Mouse (Mus musculus) ES-Bruce4 (cell line): ENCODE results near the gene Dtnb. TPM values are rescaled to one million over a fixed set of nuclear protein-coding genes. Genes with fewer than 3 reads are reported as not detected.

Source experiments
- H3K27ac ChIP-seq: 2 replicates; pipeline ENCODE4 v1.5.1; 2012; ENCODE audit warnings: low read length, inconsistent platforms; ENCODE audit not compliant: insufficient read depth
- H3K27me3 ChIP-seq: 2 replicates; pipeline ENCODE4 v1.6.1; 2012; ENCODE audit warnings: mild to moderate bottlenecking, low read length, inconsistent platforms; ENCODE audit not compliant: control insufficient read depth, poor library complexity, insufficient read depth, severe bottlenecking
- H3K36me3 ChIP-seq: 2 replicates; pipeline ENCODE4 v1.6.1; 2012; ENCODE audit warnings: inconsistent platforms, mild to moderate bottlenecking, low read length, moderate library complexity; ENCODE audit not compliant: control insufficient read depth, poor library complexity, insufficient read depth, severe bottlenecking
- H3K4me1 ChIP-seq: one replicate; pipeline ENCODE4 v1.8.1; 2011; ENCODE audit warnings: low read length; ENCODE audit not compliant: control insufficient read depth, insufficient read depth
- H3K4me3 ChIP-seq: 2 replicates; pipeline ENCODE4 v1.5.1; 2011; ENCODE audit warnings: low read depth, mild to moderate bottlenecking, low read length
- H3K9ac ChIP-seq: 2 replicates; pipeline ENCODE4 v1.6.1; 2012; ENCODE audit warnings: low read depth, mild to moderate bottlenecking, inconsistent platforms; ENCODE audit not compliant: poor library complexity, severe bottlenecking
- H3K9me3 ChIP-seq: replicated peaks from 2 replicates; pipeline ENCODE4 v1.6.1; 2012; ENCODE audit warnings: mild to moderate bottlenecking, low read length, inconsistent platforms; ENCODE audit not compliant: control insufficient read depth, poor library complexity, insufficient read depth, severe bottlenecking
- CTCF ChIP-seq: IDR thresholded peaks from one replicate; pipeline ENCODE4 v1.8.1; 2011; ENCODE audit warnings: low read depth, low read length
- EP300 ChIP-seq: IDR thresholded peaks from 2 replicates; pipeline ENCODE4 v1.6.1; 2011; ENCODE audit warnings: low read depth, low read length; ENCODE audit not compliant: insufficient read depth
- POLR2A ChIP-seq: IDR thresholded peaks from one replicate; pipeline ENCODE4 v1.8.1; 2011; ENCODE audit warnings: low read length; ENCODE audit not compliant: insufficient read depth
- polyA plus RNA-seq: library from polyadenylated mRNA; stranded (reverse); fragments of >200 nt; gene quantifications from 2 replicates; pipeline ENCODE4 v1.2.4, GENCODE M21; 2011; ENCODE audit warnings: low read depth; ENCODE audit not compliant: missing spikeins, insufficient read depth, insufficient read length

Dtnb gene
- polyA plus RNA-seq, 1 experiment = 62.1 TPM

DNA sequence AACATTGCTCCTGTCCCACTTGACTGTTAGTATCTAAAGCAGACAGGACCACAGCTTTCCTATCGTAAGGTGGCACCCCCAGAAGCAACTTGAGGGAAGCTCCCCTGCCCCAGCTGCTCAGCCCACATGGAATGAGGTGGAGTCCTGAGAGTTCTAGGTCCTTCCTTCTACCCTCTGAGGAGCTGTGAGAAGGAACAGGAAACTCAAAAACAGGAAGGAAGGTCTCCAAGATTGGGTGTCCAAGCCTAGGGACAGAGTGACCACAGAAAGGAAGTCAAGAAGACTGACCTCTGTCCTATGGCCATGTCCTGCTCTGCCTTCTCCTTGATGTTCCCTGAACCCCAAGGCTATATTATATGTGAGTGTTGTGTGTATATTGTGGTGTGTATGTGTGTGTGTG is 227.4 kb downstream of the Dtnb start:
- TF ChIP-seq EP300 (no peak), CTCF (no peak), POLR2A (no peak)
- no peaks in the 10 kb centered on the region for H3K27me3 ChIP-seq
- no peak overlapping the region for H3K27ac ChIP-seq

DNA sequence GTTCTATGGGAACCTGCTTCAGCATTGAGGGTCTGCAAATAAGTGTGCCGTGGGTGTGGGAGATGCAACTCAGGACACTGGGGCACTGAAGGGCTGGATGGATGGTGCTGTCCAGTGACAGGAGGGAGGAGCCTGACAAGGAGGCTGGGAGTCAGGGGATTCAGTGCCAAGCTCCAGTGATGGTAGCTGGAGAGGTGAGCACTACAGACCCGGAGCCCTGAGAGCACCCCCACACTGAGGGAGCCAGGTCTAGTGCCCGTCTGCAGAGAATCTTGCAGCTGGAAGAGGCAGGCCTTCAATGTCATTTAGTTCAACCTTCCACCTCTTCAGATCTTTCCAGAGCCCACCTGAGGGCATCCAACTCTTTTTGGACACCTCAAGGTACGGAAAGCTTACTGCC is 233.7 kb downstream of the Dtnb start, which contains the start of gene Dnmt3a:
Gene Dnmt3a (plus strand): TSS at position 156 of the 400 bp plus-strand sequence.
- no peaks in the 10 kb centered on the region for H3K9me3 ChIP-seq
- TF ChIP-seq CTCF = no peak
- TF ChIP-seq EP300 = no peak
- no peak for TF ChIP-seq POLR2A
- H3K4me1 ChIP-seq = no peaks in the 10 kb centered on the region
- H3K27ac ChIP-seq = no peak within 1 kb of the TSS
- peak within 1 kb of the TSS; percentile 60 for H3K4me3 ChIP-seq
- H3K27me3 ChIP-seq = 0 out of 2 replicates have a peak, but pooled peaks cover 2% of the 10 kb centered on the region
- H3K9ac ChIP-seq = peak within 1 kb of the TSS; percentile 91
- H3K36me3 ChIP-seq = no peaks in the 10 kb centered on the region

More for the DNA sequence above, 227.4 kb downstream of the Dtnb start:
- Histone ChIP-seq H3K9me3 (no peaks in the 10 kb centered on the region), H3K4me1 (peaks cover 4% of the 10 kb centered on the region), H3K9ac (no peak overlapping the region), H3K4me3 (no peak overlapping the region), H3K36me3 (no peaks in the 10 kb centered on the region)

GRCm38 (mm10) chr12:3806271-3806684 is 234.1 kb downstream of the Dtnb start:
- Histone ChIP-seq H3K36me3 (no peaks in the 10 kb centered on the region), H3K27ac (no peak overlapping the region), H3K9ac (peak overlapping the region; percentile 91), H3K4me1 (no peaks in the 10 kb centered on the region), H3K27me3 (0 out of 2 replicates have a peak, but pooled peaks cover 2% of the 10 kb centered on the region), H3K9me3 (no peaks in the 10 kb centered on the region), H3K4me3 (peak overlapping the region; percentile 60)
- TF ChIP-seq POLR2A (no peak), EP300 (peak; percentile 67; the same call in 1 of the 2 replicates), CTCF (peak; percentile 34)

DNA sequence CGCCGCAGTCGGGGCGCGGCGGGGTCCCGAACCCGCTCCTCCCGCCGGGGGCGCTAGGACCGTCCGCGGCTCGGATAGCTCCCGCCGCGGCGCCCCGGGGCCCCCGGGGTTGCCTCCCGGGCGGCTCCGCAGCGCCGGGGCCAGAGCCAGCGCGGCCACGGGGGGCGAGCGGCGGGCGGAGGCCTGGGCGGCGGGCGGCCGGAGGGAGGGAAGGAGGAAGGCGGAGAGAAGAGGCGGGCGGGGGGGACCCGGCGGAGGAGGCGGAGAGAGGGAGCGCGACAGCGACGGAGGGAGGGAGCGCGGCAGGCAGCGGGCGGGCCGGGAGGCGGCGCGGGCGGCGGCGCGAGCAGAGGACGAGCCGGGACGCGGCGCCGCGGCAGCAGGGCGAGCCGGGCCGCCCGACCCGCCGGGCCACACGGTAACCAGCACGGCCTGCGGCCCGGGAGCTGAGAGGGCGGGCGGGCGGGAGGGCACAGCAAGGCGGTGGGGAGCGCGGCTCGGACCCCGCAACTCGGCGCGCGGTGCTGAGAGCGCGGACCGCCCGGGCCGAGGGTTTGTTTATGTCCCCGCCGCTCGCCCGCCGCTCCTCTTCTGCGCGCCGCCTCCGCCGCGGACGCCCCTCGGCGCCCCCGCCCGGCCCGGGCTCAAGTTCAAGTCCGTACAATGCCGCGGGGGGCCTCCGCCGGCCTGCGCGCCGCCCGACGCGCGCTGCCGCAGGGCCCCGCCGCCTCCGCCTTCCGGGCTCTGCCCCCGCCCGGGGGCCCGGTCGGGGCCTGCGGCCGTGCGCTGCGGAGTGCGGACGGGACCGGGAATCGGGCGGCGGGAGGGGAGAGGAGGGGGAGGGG is 234.7 kb downstream of the Dtnb start:
- H3K27ac ChIP-seq = no peak overlapping the region
- H3K9ac ChIP-seq = peak overlapping the region; percentile 91
- no peak for TF ChIP-seq EP300
- no peak for TF ChIP-seq CTCF
- no peak for TF ChIP-seq POLR2A
- peaks cover 3% of the 10 kb centered on the region for H3K4me1 ChIP-seq
- H3K4me3 ChIP-seq = peak overlapping the region; percentile 60
- no peaks in the 10 kb centered on the region for H3K9me3 ChIP-seq
- H3K27me3 ChIP-seq = 0 out of 2 replicates have a peak, but pooled peaks cover 2% of the 10 kb centered on the region
- H3K36me3 ChIP-seq = no peaks in the 10 kb centered on the region

DNA sequence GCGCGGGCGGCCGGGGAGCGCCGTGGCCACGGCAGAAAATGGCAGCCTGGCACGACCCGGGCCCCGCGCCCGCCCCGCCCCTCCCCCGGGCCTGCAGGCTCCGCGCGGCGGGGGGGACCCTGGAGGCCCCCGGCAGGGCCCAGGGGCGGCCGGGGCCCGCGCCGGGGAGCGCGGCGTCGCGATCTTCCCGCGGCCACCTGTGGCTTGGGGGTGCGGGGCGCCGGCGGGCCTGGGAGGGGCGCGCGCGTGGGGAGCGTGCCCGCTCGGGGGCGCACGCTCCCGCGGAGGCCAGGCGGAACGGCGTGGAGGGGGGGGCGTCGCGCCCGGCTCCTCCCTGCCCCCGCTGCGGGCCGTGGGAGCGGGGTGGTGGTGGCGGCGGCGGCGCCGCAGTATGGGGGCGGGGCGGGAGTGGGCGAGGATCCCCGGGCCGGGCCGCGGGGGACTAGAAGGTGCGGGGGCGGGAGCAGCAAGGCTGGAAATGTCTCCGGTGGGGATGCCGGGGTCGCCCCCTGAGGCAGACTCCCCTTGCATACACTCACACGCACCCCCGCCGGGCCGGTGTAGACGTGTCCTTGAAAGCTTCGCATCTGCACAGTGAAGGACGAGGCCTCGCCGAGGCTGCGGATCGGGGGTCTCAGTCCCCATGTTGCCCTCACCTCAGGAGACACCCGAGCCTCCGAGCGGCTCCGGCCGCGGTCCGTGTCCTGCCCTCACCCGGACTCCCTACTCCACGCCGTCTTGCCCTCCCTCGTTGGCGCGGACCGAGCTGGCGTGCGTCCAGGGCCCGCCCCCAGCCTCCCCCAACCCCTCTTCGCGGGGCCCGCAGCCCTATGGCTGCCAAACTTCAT is 235.6 kb downstream of the Dtnb start:
- TF ChIP-seq CTCF (no peak), EP300 (no peak), POLR2A (no peak)
- H3K36me3 ChIP-seq = no peaks in the 10 kb centered on the region
- H3K4me1 ChIP-seq = peaks cover 8% of the 10 kb centered on the region
- peak overlapping the region; percentile 87 for H3K4me3 ChIP-seq
- H3K27ac ChIP-seq = no peak overlapping the region
- H3K27me3 ChIP-seq = 0 out of 2 replicates have a peak, but pooled peaks cover 2% of the 10 kb centered on the region
- no peaks in the 10 kb centered on the region for H3K9me3 ChIP-seq
- H3K9ac ChIP-seq = peak overlapping the region; percentile 91
